Comparison of ENCODE assay signal across 8 mouse cellular contexts in the genomic region with DNA sequence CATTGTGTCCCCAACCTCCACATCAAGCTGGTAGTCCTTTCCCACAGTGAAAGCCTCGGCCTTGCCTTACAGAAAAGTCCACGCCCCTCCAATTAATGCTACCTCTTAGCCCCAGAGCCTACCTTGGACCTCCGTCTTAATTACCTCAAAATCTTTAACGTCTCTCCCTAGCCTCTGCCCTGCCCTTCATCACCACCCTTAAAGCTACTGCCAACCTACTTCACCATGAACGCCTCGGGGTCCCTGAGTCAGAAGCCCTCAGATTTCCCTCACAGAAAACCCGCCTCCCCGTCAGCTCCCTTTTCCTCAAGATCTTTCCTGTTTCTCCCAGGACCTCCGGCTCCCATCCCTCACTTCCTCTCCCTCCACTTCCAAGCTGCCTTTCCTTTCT. TPM values are rescaled to one million over a fixed set of nuclear protein-coding genes. Genes with fewer than 3 reads are reported as not detected.
DNase-seq lines count a peak whose midpoint lies in the region; ATAC-seq and TF ChIP-seq lines count a peak whose summit lies in the region.

No protein-coding gene starts in this region.

- H3K4me2 ChIP-seq in hindbrain, embryonic 16.5 days (ENCODE audit: low read length): peak overlapping the region; percentile 82

- no peaks in the 10 kb centered on the region for H3K27me3 ChIP-seq in embryonic facial prominence, embryonic 10.5 days (replicated peaks; ENCODE audit: low read depth, poor library complexity, severe bottlenecking)
- no peaks in the 10 kb centered on the region for H3K27me3 ChIP-seq in hindbrain, embryonic 16.5 days (replicated peaks; ENCODE audit: control insufficient read depth, insufficient read depth, low read length)

- H3K27ac ChIP-seq in left cerebral cortex, adult 2 months: peak overlapping the region; percentile 78
- peak overlapping the region; percentile 93 for H3K27ac ChIP-seq in embryonic facial prominence, embryonic 10.5 days (replicated peaks)
- peak overlapping the region; percentile 80 for H3K27ac ChIP-seq in hindbrain, embryonic 16.5 days (ENCODE audit: low read depth, low read length)

- no peaks in the 10 kb centered on the region for H3K9me3 ChIP-seq in embryonic facial prominence, embryonic 10.5 days
- no peaks in the 10 kb centered on the region for H3K9me3 ChIP-seq in hindbrain, embryonic 16.5 days (ENCODE audit: control insufficient read depth, low read length)

- H3K9ac ChIP-seq in hindbrain, embryonic 16.5 days (ENCODE audit: low read depth, low read length): peak overlapping the region; percentile 82

- peak; percentile 51 for ATAC-seq in hindbrain, embryonic 16.5 days
- 0 out of 2 replicates have a peak, but pooled peaks have one; percentile 2 for ATAC-seq in monocyte, adult 5-6 weeks (replicated peaks; ENCODE audit: insufficient number of reproducible peaks, low FRiP score, low TSS enrichment, poor library complexity, severe bottlenecking)
- ATAC-seq in cerebellum, adult (ENCODE audit: insufficient number of reproducible peaks, low FRiP score, low TSS enrichment): no peak; the same call in 1 of the 2 replicates

- no peak for DNase-seq in left cerebral cortex, adult 2 months (ENCODE audit: extremely low spot score in 1 of 2, low spot score in 2 of 2)
- no peak for DNase-seq in left cerebral cortex, adult 18-20 months (ENCODE audit: low spot score in 2 of 2)
- DNase-seq in embryonic facial prominence, embryonic 10.5 days (ENCODE audit: low spot score): no peak
- no peak for DNase-seq in adrenal gland, adult 18-20 months (ENCODE audit: low spot score in 2 of 2)
- no peak for DNase-seq in lung, adult 18-20 months

- peaks cover 22% of the 10 kb centered on the region for H3K4me1 ChIP-seq in embryonic facial prominence, embryonic 10.5 days
- peaks cover 24% of the 10 kb centered on the region for H3K4me1 ChIP-seq in hindbrain, embryonic 16.5 days (ENCODE audit: control insufficient read depth, insufficient read depth, low read depth, low read length)

- no peak for TF ChIP-seq CTCF in left cerebral cortex, adult 2 months (IDR thresholded peaks at IDR 0.05)

- intact Hi-C loops in left cerebral cortex, adult 2 months (cut with DNase I): loop anchor here (1.0 kb wide), 1 partner anchor 131 kb away; the partner anchor contains the start of gene Lrrc51

- WGBS in embryonic facial prominence, embryonic 10.5 days: under 1% methylated on average over 9 of the region's 9 CpGs
- WGBS in hindbrain, embryonic 16.5 days: under 1% methylated on average over 9 of the region's 9 CpGs

- H3K36me3 ChIP-seq in embryonic facial prominence, embryonic 10.5 days (replicated peaks): peaks cover 45% of the 10 kb centered on the region
- H3K36me3 ChIP-seq in hindbrain, embryonic 16.5 days (ENCODE audit: control insufficient read depth, insufficient read depth, low read length): no peaks in the 10 kb centered on the region; the same call in 1 of the 2 replicates

- H3K4me3 ChIP-seq in left cerebral cortex, adult 2 months: peak overlapping the region; percentile 93
- peak overlapping the region; percentile 82 for H3K4me3 ChIP-seq in embryonic facial prominence, embryonic 10.5 days
- H3K4me3 ChIP-seq in hindbrain, embryonic 16.5 days (ENCODE audit: low read length): peak overlapping the region; percentile 77

RNA-seq across cellular contexts. Expression of gene Rnf121, which starts 0.6 kb away (rescaled TPM):
- 10 to 100 TPM; 51.1 to 53.9 TPM for total RNA-seq in left cerebral cortex, adult 2 months (2021)
- 10 to 100 TPM; 46.0 to 46.6 TPM for total RNA-seq in left cerebral cortex, adult 18-20 months (2021)
- 28.4 and 30.9 TPM in 2 replicates for polyA plus RNA-seq in embryonic facial prominence, embryonic 10.5 days (2016; fragmentation: Nextera tagmentation; extraction: Ambion mirVana)
- 35.0 and 35.9 TPM in 2 replicates for polyA plus RNA-seq in hindbrain, embryonic 16.5 days (2015; fragmentation: Nextera tagmentation; extraction: Ambion mirVana)
- total RNA-seq in monocyte, adult 5-6 weeks (2017): 13.5 to 24.5 TPM (median 15.9 TPM) in 3 replicates
- total RNA-seq in adrenal gland, adult 18-20 months (2021): 10 to 100 TPM; 38.5 to 38.7 TPM

RNA-seq across cellular contexts. Expression of gene Xndc1, which starts 0.7 kb away (rescaled TPM):
- total RNA-seq in left cerebral cortex, adult 2 months (2021): 10 to 100 TPM; 25.6 to 28.2 TPM
- total RNA-seq in left cerebral cortex, adult 18-20 months (2021): 10 to 100 TPM; 20.5 to 26.6 TPM
- polyA plus RNA-seq in embryonic facial prominence, embryonic 10.5 days (2016; fragmentation: Nextera tagmentation; extraction: Ambion mirVana): 43.3 and 44.5 TPM in 2 replicates
- polyA plus RNA-seq in hindbrain, embryonic 16.5 days (2015; fragmentation: Nextera tagmentation; extraction: Ambion mirVana): 24.6 and 26.9 TPM in 2 replicates
- 10.8 to 18.4 TPM (median 13.2 TPM) in 3 replicates for total RNA-seq in monocyte, adult 5-6 weeks (2017)
- 10 to 100 TPM; 11.6 to 12.6 TPM for total RNA-seq in adrenal gland, adult 18-20 months (2021)

RNA-seq across cellular contexts. Expression of gene Xntrpc, which starts 0.9 kb away (rescaled TPM):
- 1 to 10 TPM; 2.6 to 3.0 TPM for total RNA-seq in left cerebral cortex, adult 2 months (2021)
- 1 to 10 TPM; 2.4 to 2.5 TPM for total RNA-seq in left cerebral cortex, adult 18-20 months (2021)
- 2.5 and 2.6 TPM in 2 replicates for polyA plus RNA-seq in embryonic facial prominence, embryonic 10.5 days (2016; fragmentation: Nextera tagmentation; extraction: Ambion mirVana)
- 0.63 and 1.3 TPM in 2 replicates for polyA plus RNA-seq in hindbrain, embryonic 16.5 days (2015; fragmentation: Nextera tagmentation; extraction: Ambion mirVana)
- 0.87 TPM in 1 of 3 replicates, not detected in the others for total RNA-seq in monocyte, adult 5-6 weeks (2017)
- under 1 TPM; 0.89 to 0.99 TPM for total RNA-seq in adrenal gland, adult 18-20 months (2021)

RNA-seq across cellular contexts. Expression of gene Trpc2, which starts 18.3 kb away (rescaled TPM):
- total RNA-seq in left cerebral cortex, adult 2 months (2021): under 1 TPM in 1 of 2 experiments, not detected in 1; 0.91 TPM
- not detected for total RNA-seq in left cerebral cortex, adult 18-20 months (2021)
- polyA plus RNA-seq in embryonic facial prominence, embryonic 10.5 days (2016; fragmentation: Nextera tagmentation; extraction: Ambion mirVana): 0.17 TPM in 1 of 2 replicates, not detected in the other
- polyA plus RNA-seq in hindbrain, embryonic 16.5 days (2015; fragmentation: Nextera tagmentation; extraction: Ambion mirVana): not detected in 2 replicates
- total RNA-seq in monocyte, adult 5-6 weeks (2017): 0.29 to 0.43 TPM in 2 of 3 replicates, not detected in the other
- not detected for total RNA-seq in adrenal gland, adult 18-20 months (2021)

RNA-seq across cellular contexts. Expression of gene Art1, which starts 36.9 kb away (rescaled TPM):
- total RNA-seq in left cerebral cortex, adult 2 months (2021): not detected
- not detected for total RNA-seq in left cerebral cortex, adult 18-20 months (2021)
- polyA plus RNA-seq in embryonic facial prominence, embryonic 10.5 days (2016; fragmentation: Nextera tagmentation; extraction: Ambion mirVana): 1.1 TPM in 2 replicates
- 0.19 and 1.4 TPM in 2 replicates for polyA plus RNA-seq in hindbrain, embryonic 16.5 days (2015; fragmentation: Nextera tagmentation; extraction: Ambion mirVana)
- total RNA-seq in monocyte, adult 5-6 weeks (2017): not detected in 3 replicates
- under 1 TPM in 1 of 2 experiments, not detected in 1; 0.29 TPM for total RNA-seq in adrenal gland, adult 18-20 months (2021)
